ENCODE assay signal across 9 mouse cellular contexts in genomic region chr7:19270509-19271237, GRCm38 (mm10). TPM values are rescaled to one million over a fixed set of nuclear protein-coding genes. Genes with fewer than 3 reads are reported as not detected.
DNase-seq lines count a peak whose midpoint lies in the region; ATAC-seq and TF ChIP-seq lines count a peak whose summit lies in the region.
"Had no signal": no experiment of that assay in that cellular context is flagged by ENCODE, and none has a peak within 500 bp of the region (broad histone marks: within the 10 kb centered on the region; RNA-seq: fewer than 3 reads in every experiment).

No protein-coding gene starts in this region.

- no peaks in the 10 kb centered on the region for H3K27me3 ChIP-seq in heart, embryonic 12.5 days (replicated peaks)
- no peaks in the 10 kb centered on the region for H3K27me3 ChIP-seq in limb, embryonic 15.5 days

- DNase-seq in heart, adult 8-10 months (ENCODE audit: low spot score), result peak; percentile 22
- DNase-seq in heart, postnatal 25 days (ENCODE audit: low spot score), result no peak
- DNase-seq in MN1 (ENCODE audit: low spot score), result peak; percentile 32
- DNase-seq in right cerebral cortex, adult 2 months (ENCODE audit: low spot score in 2 of 2), result no peak
- DNase-seq in cerebellum, postnatal 4 days (ENCODE audit: low spot score in 2 of 2), result no peak

- TF ChIP-seq POLR2A in olfactory bulb, adult 2 months (IDR thresholded peaks at IDR 0.05; ENCODE audit: insufficient read depth, low read depth, low read length), result no peak

- H3K36me3 ChIP-seq in heart, embryonic 12.5 days, result peaks cover 24% of the 10 kb centered on the region
- H3K36me3 ChIP-seq in limb, embryonic 15.5 days, result peaks cover 13% of the 10 kb centered on the region; the same call in 1 of the 2 replicates

- peak overlapping the region; percentile 99 for H3K4me2 ChIP-seq in heart, embryonic 12.5 days
- peak overlapping the region; percentile 95 for H3K4me2 ChIP-seq in limb, embryonic 15.5 days

- no peaks in the 10 kb centered on the region for H3K9me3 ChIP-seq in heart, embryonic 12.5 days (replicated peaks)
- no peaks in the 10 kb centered on the region for H3K9me3 ChIP-seq in limb, embryonic 15.5 days

- WGBS in heart, embryonic 12.5 days, result under 1% methylated on average over 20 of the region's 21 CpGs
- under 1% methylated on average over 20 of the region's 21 CpGs for WGBS in limb, embryonic 15.5 days
- WGBS in olfactory bulb, adult 2 months, result 3% methylated on average over 19 of the region's 21 CpGs

- H3K4me3 ChIP-seq in heart, embryonic 12.5 days, result peak overlapping the region; percentile 98
- peak overlapping the region; percentile 98 for H3K4me3 ChIP-seq in limb, embryonic 15.5 days
- H3K4me3 ChIP-seq in olfactory bulb, adult 2 months (ENCODE audit: insufficient read depth, low read depth, low read length), result peak overlapping the region; percentile 90

- no peak for ATAC-seq in heart, embryonic 12.5 days (ENCODE audit: insufficient number of reproducible peaks, low FRiP score)
- no peak for ATAC-seq in limb, embryonic 15.5 days (ENCODE audit: insufficient number of reproducible peaks, low FRiP score, low TSS enrichment, low read depth)

- H3K4me1 ChIP-seq in heart, embryonic 12.5 days (replicated peaks), result peaks cover 43% of the 10 kb centered on the region
- H3K4me1 ChIP-seq in limb, embryonic 15.5 days, result peaks cover 41% of the 10 kb centered on the region
- peaks cover 22% of the 10 kb centered on the region for H3K4me1 ChIP-seq in olfactory bulb, adult 2 months (ENCODE audit: control insufficient read depth, insufficient read depth, low read length)

- no peak for TF ChIP-seq CTCF in olfactory bulb, adult 2 months (IDR thresholded peaks at IDR 0.05; ENCODE audit: insufficient read depth, low read depth, low read length)

- peak overlapping the region; percentile 99 for H3K9ac ChIP-seq in heart, embryonic 12.5 days
- peak overlapping the region; percentile 87 for H3K9ac ChIP-seq in limb, embryonic 15.5 days

- peak overlapping the region; percentile 99 for H3K27ac ChIP-seq in heart, embryonic 12.5 days (ENCODE audit: poor library complexity, severe bottlenecking)
- peak overlapping the region; percentile 97 for H3K27ac ChIP-seq in limb, embryonic 15.5 days
- no peak overlapping the region for H3K27ac ChIP-seq in olfactory bulb, adult 2 months (ENCODE audit: insufficient read depth, low read depth, low read length)

- intact Hi-C loops in heart, postnatal 25 days (cut with DNase I), result no loop called here

RNA-seq across cellular contexts. Expression of gene Vasp, which starts 0.9 kb away (rescaled TPM):
- 10 to 100 TPM; 18.0 to 27.2 (median 24.3) TPM for total RNA-seq in heart, adult 8-10 months (2022)
- total RNA-seq in heart, postnatal 25 days (2021), result 10 to 100 TPM; 35.7 to 39.4 TPM
- polyA plus RNA-seq in heart, embryonic 12.5 days (2016; fragmentation: Nextera tagmentation; extraction: Ambion mirVana), result 93.7 and 99.0 TPM in 2 replicates
- 73.8 and 84.0 TPM in 2 replicates for polyA plus RNA-seq in limb, embryonic 15.5 days (2015; fragmentation: Nextera tagmentation; extraction: Ambion mirVana)
- polyA plus RNA-seq in olfactory bulb, adult 2 months (2012; ENCODE audit: insufficient read depth, insufficient read length, low replicate concordance, missing spikeins), result not detected in 2 replicates

RNA-seq across cellular contexts. Expression of gene Ppm1n, which starts 9.2 kb away (rescaled TPM):
- total RNA-seq in heart, adult 8-10 months (2022), result not detected
- not detected for total RNA-seq in heart, postnatal 25 days (2021)
- polyA plus RNA-seq in heart, embryonic 12.5 days (2016; fragmentation: Nextera tagmentation; extraction: Ambion mirVana), result not detected in 2 replicates
- 0.16 and 0.19 TPM in 2 replicates for polyA plus RNA-seq in limb, embryonic 15.5 days (2015; fragmentation: Nextera tagmentation; extraction: Ambion mirVana)
- not detected in 2 replicates for polyA plus RNA-seq in olfactory bulb, adult 2 months (2012; ENCODE audit: insufficient read depth, insufficient read length, low replicate concordance, missing spikeins)
- total RNA-seq: neutrophil, adult 5-6 weeks had no signal

RNA-seq across cellular contexts. Expression of gene Rtn2, which starts 11.8 kb away (rescaled TPM):
- total RNA-seq in heart, adult 8-10 months (2022), result 100 to 1,000 TPM; 137 to 160 (median 149) TPM
- 100 to 1,000 TPM; 124 to 136 TPM for total RNA-seq in heart, postnatal 25 days (2021)
- 23.6 and 26.7 TPM in 2 replicates for polyA plus RNA-seq in heart, embryonic 12.5 days (2016; fragmentation: Nextera tagmentation; extraction: Ambion mirVana)
- polyA plus RNA-seq in limb, embryonic 15.5 days (2015; fragmentation: Nextera tagmentation; extraction: Ambion mirVana), result 21.4 and 48.2 TPM in 2 replicates
- not detected in 2 replicates for polyA plus RNA-seq in olfactory bulb, adult 2 months (2012; ENCODE audit: insufficient read depth, insufficient read length, low replicate concordance, missing spikeins)
- total RNA-seq: neutrophil, adult 5-6 weeks had no signal

RNA-seq across cellular contexts. Expression of gene Fosb, which starts 39.2 kb away (rescaled TPM):
- 1 to 10 TPM; 1.2 to 9.8 (median 5.1) TPM for total RNA-seq in heart, adult 8-10 months (2022)
- under 1 TPM; 0.59 to 0.81 TPM for total RNA-seq in heart, postnatal 25 days (2021)
- polyA plus RNA-seq in heart, embryonic 12.5 days (2016; fragmentation: Nextera tagmentation; extraction: Ambion mirVana), result 0.37 and 0.55 TPM in 2 replicates
- polyA plus RNA-seq in limb, embryonic 15.5 days (2015; fragmentation: Nextera tagmentation; extraction: Ambion mirVana), result 0.29 and 0.41 TPM in 2 replicates
- polyA plus RNA-seq in olfactory bulb, adult 2 months (2012; ENCODE audit: insufficient read depth, insufficient read length, low replicate concordance, missing spikeins), result not detected in 2 replicates

RNA-seq across cellular contexts. Expression of gene Opa3, which starts 42.5 kb away (rescaled TPM):
- total RNA-seq in heart, adult 8-10 months (2022), result 10 to 100 TPM; 61.4 to 77.3 (median 68.1) TPM
- total RNA-seq in heart, postnatal 25 days (2021), result 10 to 100 TPM; 57.6 to 59.3 TPM
- 37.0 and 38.4 TPM in 2 replicates for polyA plus RNA-seq in heart, embryonic 12.5 days (2016; fragmentation: Nextera tagmentation; extraction: Ambion mirVana)
- 28.4 and 31.5 TPM in 2 replicates for polyA plus RNA-seq in limb, embryonic 15.5 days (2015; fragmentation: Nextera tagmentation; extraction: Ambion mirVana)
- not detected in 2 replicates for polyA plus RNA-seq in olfactory bulb, adult 2 months (2012; ENCODE audit: insufficient read depth, insufficient read length, low replicate concordance, missing spikeins)

Comparison
In these comparisons a context has a peak if more than half of its experiments do, and no peak if none do; other contexts are left out.
1. DNase-seq: peak in heart, adult 8-10 months (single experiment) and MN1 (single experiment); none in heart, postnatal 25 days (single experiment), right cerebral cortex, adult 2 months (0 of 2) and cerebellum, postnatal 4 days (0 of 2).
2. RNA of gene Rtn2, which starts 11.8 kb away (polyA plus RNA-seq): 23.6 to 26.7 TPM in heart, embryonic 12.5 days and 21.4 to 48.2 TPM in limb, embryonic 15.5 days; not detected in olfactory bulb, adult 2 months; every median in the first group is over 10 times any median in the second.
3. Peak in every context shown above with its lines, with median percentiles within 50 percentile points of each other: H3K4me3 ChIP-seq.